Mouse (Mus musculus) mouse embryonic stem cell (cell line): ENCODE data around the gene Nwd1.

Source experiments
- in situ Hi-C, 2 experiments: fragments of 300-500 bp; cut with MboI; formaldehyde crosslinking; loops; 1 replicate in 1 of 2; 3 replicates in 1 of 2; pipeline ENCODE4 v1.14.3; 2019 to 2020; ENCODE audit warnings: low sequenced_read_pairs in 2 of 2, low pct_unique_long_range_greater_than_20kb in 1 of 2, mixed read lengths in 1 of 2; ENCODE audit not compliant: unreplicated experiment in 1 of 2

Gene Nwd1

GRCm38 (mm10) chr8:72683010-72683521 lies 36.6 kb downstream of the Nwd1 start:
- in situ Hi-C loops = loop anchor here in 1 of 2 experiments (5.0 kb wide), 1 partner anchor 64 kb away; no protein-coding TSS in a partner anchor

GRCm38 (mm10) chr8:72683572-72684099 lies 37.1 kb downstream of the Nwd1 start:
- in situ Hi-C loops = loop anchor here in 1 of 2 experiments (5.0 kb wide), 1 partner anchor 64 kb away; no protein-coding TSS in a partner anchor

- in situ Hi-C loops = no loop called here
Observed at GRCm38 (mm10) chr8:72698349-72698926, 51.9 kb downstream of the Nwd1 start.

- in situ Hi-C loops = no loop called here
Observed at GRCm38 (mm10) chr8:72712569-72712968, 66.1 kb downstream of the Nwd1 start.

- in situ Hi-C loops = no loop called here
Observed at GRCm38 (mm10) chr8:72716594-72716993, 70.1 kb downstream of the Nwd1 start.

GRCm38 (mm10) chr8:72720541-72720940 lies 74.0 kb downstream of the Nwd1 start:
- in situ Hi-C loops = no loop called here

- in situ Hi-C loops = no loop called here
Observed at GRCm38 (mm10) chr8:72722769-72723650, 76.5 kb downstream of the Nwd1 start, which contains the start of gene Sin3b. Sin3b (plus strand) TSS chr8:72723285.

GRCm38 (mm10) chr8:72723651-72724001 lies 77.1 kb downstream of the Nwd1 start:
- in situ Hi-C loops = no loop called here

GRCm38 (mm10) chr8:72728636-72729035 lies 82.1 kb downstream of the Nwd1 start:
- in situ Hi-C loops = no loop called here

- in situ Hi-C loops = no loop called here
Observed at GRCm38 (mm10) chr8:72735001-72735400, 88.5 kb downstream of the Nwd1 start.

GRCm38 (mm10) chr8:72736868-72737267 lies 90.4 kb downstream of the Nwd1 start:
- in situ Hi-C loops = no loop called here

GRCm38 (mm10) chr8:72746061-72746460 lies 99.5 kb downstream of the Nwd1 start:
- in situ Hi-C loops = loop anchor here in 1 of 2 experiments (5.0 kb wide), 1 partner anchor 64 kb away; no protein-coding TSS in a partner anchor

- in situ Hi-C loops = loop anchor here in 1 of 2 experiments (5.0 kb wide), 1 partner anchor 68 kb away; no protein-coding TSS in a partner anchor
Observed at GRCm38 (mm10) chr8:72749846-72750245, 103.3 kb downstream of the Nwd1 start.

GRCm38 (mm10) chr8:72750266-72750665 lies 103.8 kb downstream of the Nwd1 start:
- in situ Hi-C loops = no loop called here

GRCm38 (mm10) chr8:72751126-72751525 lies 104.6 kb downstream of the Nwd1 start:
- in situ Hi-C loops = no loop called here

- in situ Hi-C loops = no loop called here
Observed at GRCm38 (mm10) chr8:72752289-72752688, 105.8 kb downstream of the Nwd1 start.

GRCm38 (mm10) chr8:72753165-72753564 lies 106.7 kb downstream of the Nwd1 start:
- in situ Hi-C loops = no loop called here

GRCm38 (mm10) chr8:72753781-72754180 lies 107.3 kb downstream of the Nwd1 start:
- in situ Hi-C loops = no loop called here

GRCm38 (mm10) chr8:72756031-72756430 lies 109.5 kb downstream of the Nwd1 start:
- in situ Hi-C loops = no loop called here
